Mouse (Mus musculus): ENCODE measurements around the gene Ttll11. TPM values are rescaled to one million over a fixed set of nuclear protein-coding genes. Genes with fewer than 3 reads are reported as not detected.

Ttll11 gene
- polyA plus RNA-seq, 1 experiment from 2014 or later, result 0.75 TPM

DNA sequence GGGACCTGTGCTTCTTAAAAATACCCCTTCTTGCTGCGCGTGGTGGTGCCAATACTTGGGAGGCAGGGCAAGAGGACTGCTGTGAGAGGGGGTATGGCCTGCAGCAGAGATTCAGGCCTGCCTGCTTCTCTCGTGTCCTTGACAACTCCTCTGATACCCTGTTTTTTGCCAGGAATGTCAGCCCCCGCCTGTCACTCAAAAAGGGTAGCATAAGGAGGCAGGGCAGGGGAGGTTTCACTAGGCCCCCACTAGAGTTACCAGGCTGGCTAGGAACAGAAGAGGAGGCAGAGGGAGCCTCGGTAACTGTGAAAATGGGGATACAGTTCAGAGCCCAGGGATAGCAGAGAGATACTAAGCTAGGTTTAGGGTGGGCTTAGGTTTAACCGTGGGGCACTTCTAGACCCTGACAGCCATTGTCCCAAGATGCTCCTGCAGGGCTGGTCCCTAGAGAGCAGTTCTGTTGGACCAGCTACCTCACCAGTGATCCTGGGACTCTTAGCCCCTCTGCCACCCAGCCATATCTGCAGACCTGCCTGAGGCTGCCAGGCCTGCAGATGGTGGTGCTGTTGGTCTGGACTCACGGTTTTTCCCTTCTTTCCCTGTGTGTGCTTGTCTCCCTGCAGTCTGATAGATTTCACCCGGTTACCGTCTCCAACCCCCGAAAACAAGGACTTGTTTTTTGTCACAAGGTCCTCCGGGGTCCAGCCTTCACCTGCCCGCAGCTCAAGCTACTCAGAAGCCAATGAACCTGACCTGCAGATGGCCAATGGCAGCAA lies 260.3 kb downstream of the Ttll11 start:
- WGBS, result 90% methylated on average over 12 of the region's 12 CpGs
- no peak for ATAC-seq (ENCODE audit: low FRiP score, low TSS enrichment)
- Histone ChIP-seq H3K9ac (replicated peaks; ENCODE audit: low read length) (no peak overlapping the region), H3K4me1 (ENCODE audit: insufficient read depth, low read length) (no peaks in the 10 kb centered on the region), H3K4me3 (ENCODE audit: low read length) (no peak overlapping the region), H3K36me3 (ENCODE audit: insufficient read depth, low read length) (peaks cover 83% of the 10 kb centered on the region), H3K9me3 (ENCODE audit: low read length) (no peaks in the 10 kb centered on the region), H3K27ac (ENCODE audit: low read length) (no peak overlapping the region), H3K4me2 (replicated peaks; ENCODE audit: low read depth, low read length) (no peak overlapping the region), H3K27me3 (ENCODE audit: insufficient read depth, low read length) (no peaks in the 10 kb centered on the region)

GRCm38 (mm10) chr2:35718662-35719061 lies 261.1 kb downstream of the Ttll11 start:
- Histone ChIP-seq H3K4me3 (ENCODE audit: low read length) (no peak overlapping the region), H3K27me3 (ENCODE audit: insufficient read depth, low read length) (no peaks in the 10 kb centered on the region), H3K9me3 (ENCODE audit: low read length) (no peaks in the 10 kb centered on the region), H3K4me2 (replicated peaks; ENCODE audit: low read depth, low read length) (no peak overlapping the region), H3K9ac (replicated peaks; ENCODE audit: low read length) (no peak overlapping the region), H3K36me3 (ENCODE audit: insufficient read depth, low read length) (peaks cover 83% of the 10 kb centered on the region), H3K27ac (ENCODE audit: low read length) (no peak overlapping the region), H3K4me1 (ENCODE audit: insufficient read depth, low read length) (0 out of 2 replicates have a peak, but pooled peaks cover 4% of the 10 kb centered on the region)
- ATAC-seq (ENCODE audit: low FRiP score, low TSS enrichment), result no peak
- 96% methylated on average over 9 of the region's 9 CpGs for WGBS

DNA sequence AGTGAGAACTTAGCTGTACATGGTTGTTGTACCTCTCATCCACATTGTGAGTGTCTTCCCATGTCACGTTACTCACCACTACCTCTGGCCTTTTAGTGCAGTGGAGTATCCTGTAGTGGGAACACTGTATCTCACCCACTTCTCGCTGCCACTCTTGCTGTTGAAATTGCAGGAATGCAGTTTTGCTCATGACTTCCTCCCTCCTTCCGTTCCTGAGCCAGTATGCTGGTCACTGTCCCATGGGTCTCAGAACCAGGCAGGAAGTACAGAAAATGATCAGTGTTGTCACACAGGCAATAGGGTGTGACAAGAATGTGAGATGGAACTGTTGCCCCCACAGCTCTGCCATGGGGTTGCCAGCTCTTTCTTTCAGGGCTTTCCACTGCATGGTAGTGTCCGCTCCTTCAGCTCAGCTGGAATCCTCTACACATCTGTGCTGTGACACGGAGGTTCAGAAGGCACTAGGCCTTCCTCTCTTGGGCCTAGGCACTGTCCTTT lies 261.7 kb downstream of the Ttll11 start:
- Histone ChIP-seq H3K4me2 (replicated peaks; ENCODE audit: low read depth, low read length) (no peak overlapping the region), H3K9me3 (ENCODE audit: low read length) (no peaks in the 10 kb centered on the region), H3K36me3 (ENCODE audit: insufficient read depth, low read length) (peaks cover 78% of the 10 kb centered on the region), H3K4me1 (ENCODE audit: insufficient read depth, low read length) (0 out of 2 replicates have a peak, but pooled peaks cover 6% of the 10 kb centered on the region), H3K27me3 (ENCODE audit: insufficient read depth, low read length) (no peaks in the 10 kb centered on the region), H3K27ac (ENCODE audit: low read length) (no peak overlapping the region), H3K4me3 (ENCODE audit: low read length) (no peak overlapping the region), H3K9ac (replicated peaks; ENCODE audit: low read length) (no peak overlapping the region)
- 81% methylated on average over 5 of the region's 5 CpGs for WGBS
- no peak for ATAC-seq (ENCODE audit: low FRiP score, low TSS enrichment)

GRCm38 (mm10) chr2:35716175-35716574 lies 263.5 kb downstream of the Ttll11 start:
- WGBS, result 87% methylated on average over 1 of the region's 1 CpGs
- Histone ChIP-seq H3K4me2 (replicated peaks; ENCODE audit: low read depth, low read length) (no peak overlapping the region), H3K9me3 (ENCODE audit: low read length) (no peaks in the 10 kb centered on the region), H3K4me1 (ENCODE audit: insufficient read depth, low read length) (0 out of 2 replicates have a peak, but pooled peaks cover 6% of the 10 kb centered on the region), H3K4me3 (ENCODE audit: low read length) (no peak overlapping the region), H3K27me3 (ENCODE audit: insufficient read depth, low read length) (no peaks in the 10 kb centered on the region), H3K27ac (ENCODE audit: low read length) (no peak overlapping the region), H3K36me3 (ENCODE audit: insufficient read depth, low read length) (peaks cover 67% of the 10 kb centered on the region), H3K9ac (replicated peaks; ENCODE audit: low read length) (no peak overlapping the region)
- ATAC-seq (ENCODE audit: low FRiP score, low TSS enrichment), result no peak

GRCm38 (mm10) chr2:35715485-35715884 lies 264.2 kb downstream of the Ttll11 start:
- WGBS, result 84% methylated on average over 3 of the region's 3 CpGs
- no peaks in the 10 kb centered on the region for H3K27me3 ChIP-seq (ENCODE audit: insufficient read depth, low read length)
- ATAC-seq (ENCODE audit: low FRiP score, low TSS enrichment), result no peak

GRCm38 (mm10) chr2:35714742-35715167 lies 265.0 kb downstream of the Ttll11 start:
- WGBS, result 41% methylated on average over 8 of the region's 8 CpGs
- H3K9me3 ChIP-seq (ENCODE audit: low read length), result no peaks in the 10 kb centered on the region
- H3K4me2 ChIP-seq (replicated peaks; ENCODE audit: low read depth, low read length), result no peak overlapping the region
- H3K36me3 ChIP-seq (ENCODE audit: insufficient read depth, low read length), result peaks cover 66% of the 10 kb centered on the region
- no peak overlapping the region for H3K9ac ChIP-seq (replicated peaks; ENCODE audit: low read length)
- H3K27me3 ChIP-seq (ENCODE audit: insufficient read depth, low read length), result no peaks in the 10 kb centered on the region
- ATAC-seq (ENCODE audit: low FRiP score, low TSS enrichment), result peak; percentile 52; the same call in 1 of the 2 replicates
- no peak overlapping the region for H3K4me3 ChIP-seq (ENCODE audit: low read length)
- no peak overlapping the region for H3K27ac ChIP-seq (ENCODE audit: low read length)
- 0 out of 2 replicates have a peak, but pooled peaks cover 6% of the 10 kb centered on the region for H3K4me1 ChIP-seq (ENCODE audit: insufficient read depth, low read length)

More at GRCm38 (mm10) chr2:35715485-35715884, 264.2 kb downstream of the Ttll11 start:
- Histone ChIP-seq H3K4me3 (ENCODE audit: low read length) (no peak overlapping the region), H3K27ac (ENCODE audit: low read length) (no peak overlapping the region), H3K9ac (replicated peaks; ENCODE audit: low read length) (no peak overlapping the region), H3K4me1 (ENCODE audit: insufficient read depth, low read length) (0 out of 2 replicates have a peak, but pooled peaks cover 6% of the 10 kb centered on the region), H3K36me3 (ENCODE audit: insufficient read depth, low read length) (peaks cover 66% of the 10 kb centered on the region), H3K4me2 (replicated peaks; ENCODE audit: low read depth, low read length) (no peak overlapping the region), H3K9me3 (ENCODE audit: low read length) (no peaks in the 10 kb centered on the region)

DNA sequence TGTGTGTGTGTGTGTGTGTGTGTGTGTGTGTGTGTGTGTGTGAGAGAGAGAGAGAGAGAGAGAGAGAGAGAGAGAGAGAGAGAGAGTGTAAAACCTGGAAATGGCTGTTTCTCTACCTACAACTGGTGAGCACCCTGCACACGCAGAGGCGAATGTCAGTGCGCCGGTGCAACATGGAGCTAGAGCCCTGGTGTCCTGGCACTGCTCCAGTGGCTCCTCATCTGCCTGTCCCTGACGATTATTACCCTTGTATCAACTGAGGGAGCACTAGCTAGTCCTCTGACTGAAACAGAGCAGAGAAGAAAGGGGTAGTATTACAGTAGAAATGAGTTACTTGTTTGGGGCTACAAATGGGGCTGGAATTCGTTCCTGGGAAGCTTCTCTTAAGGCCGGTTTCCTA lies 266.3 kb downstream of the Ttll11 start:
- WGBS, result 78% methylated on average over 7 of the region's 7 CpGs

DNA sequence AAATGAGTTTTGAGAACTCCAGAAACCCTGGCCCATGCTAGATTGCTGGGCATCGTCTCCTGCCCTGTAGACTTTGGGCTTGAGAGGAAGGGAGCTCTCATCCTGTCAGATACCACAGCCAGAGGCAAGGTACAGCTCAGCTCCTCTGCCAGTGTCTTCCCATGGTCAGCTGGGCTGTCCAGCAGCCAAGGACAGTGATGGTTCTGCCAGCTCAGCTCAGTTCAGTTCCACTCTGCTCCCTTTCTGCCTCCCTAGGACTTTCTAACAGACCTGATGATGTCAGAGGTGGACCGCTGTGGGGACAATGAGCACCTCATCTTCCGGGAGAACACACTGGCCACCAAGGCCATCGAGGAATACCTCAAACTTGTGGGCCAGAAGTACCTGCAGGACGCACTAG lies 267.1 kb downstream of the Ttll11 start:
- no peak overlapping the region for H3K4me2 ChIP-seq (replicated peaks; ENCODE audit: low read depth, low read length)
- H3K27ac ChIP-seq (ENCODE audit: low read length), result no peak overlapping the region
- 0 out of 2 replicates have a peak, but pooled peaks cover 6% of the 10 kb centered on the region for H3K4me1 ChIP-seq (ENCODE audit: insufficient read depth, low read length)
- WGBS, result 93% methylated on average over 5 of the region's 5 CpGs
- H3K36me3 ChIP-seq (ENCODE audit: insufficient read depth, low read length), result peaks cover 54% of the 10 kb centered on the region
- H3K9ac ChIP-seq (replicated peaks; ENCODE audit: low read length), result no peak overlapping the region
- no peaks in the 10 kb centered on the region for H3K9me3 ChIP-seq (ENCODE audit: low read length)
- no peaks in the 10 kb centered on the region for H3K27me3 ChIP-seq (ENCODE audit: insufficient read depth, low read length)
- ATAC-seq (ENCODE audit: low FRiP score, low TSS enrichment), result no peak
- H3K4me3 ChIP-seq (ENCODE audit: low read length), result no peak overlapping the region

More for the DNA sequence above, 266.3 kb downstream of the Ttll11 start:
- H3K36me3 ChIP-seq (ENCODE audit: insufficient read depth, low read length), result peaks cover 62% of the 10 kb centered on the region
- H3K4me3 ChIP-seq (ENCODE audit: low read length), result no peak overlapping the region
- no peak overlapping the region for H3K9ac ChIP-seq (replicated peaks; ENCODE audit: low read length)
- H3K27me3 ChIP-seq (ENCODE audit: insufficient read depth, low read length), result no peaks in the 10 kb centered on the region
- H3K4me1 ChIP-seq (ENCODE audit: insufficient read depth, low read length), result 0 out of 2 replicates have a peak, but pooled peaks cover 6% of the 10 kb centered on the region
- H3K9me3 ChIP-seq (ENCODE audit: low read length), result no peaks in the 10 kb centered on the region
- H3K4me2 ChIP-seq (replicated peaks; ENCODE audit: low read depth, low read length), result no peak overlapping the region
- ATAC-seq (ENCODE audit: low FRiP score, low TSS enrichment), result no peak
- H3K27ac ChIP-seq (ENCODE audit: low read length), result no peak overlapping the region

DNA sequence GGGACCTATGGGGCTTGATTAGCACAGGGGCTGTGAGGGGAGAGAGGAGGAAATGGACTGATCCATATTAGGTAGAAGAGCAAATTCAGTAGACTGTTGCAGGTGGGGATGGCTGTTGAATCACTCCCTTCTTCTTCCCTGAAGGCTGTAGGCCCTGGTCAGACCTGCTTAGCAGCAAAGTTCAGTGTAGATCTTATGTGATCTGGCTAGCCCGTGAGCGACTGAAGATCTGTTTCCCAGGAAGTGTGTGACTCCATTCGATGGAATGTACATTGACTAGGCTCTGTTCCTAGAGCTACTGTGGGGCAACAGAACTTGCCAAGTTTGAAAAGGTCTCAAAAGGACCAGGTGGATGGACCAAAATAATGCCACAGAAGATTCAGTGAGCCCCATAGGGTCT lies 276.5 kb downstream of the Ttll11 start:
- H3K36me3 ChIP-seq (ENCODE audit: insufficient read depth, low read length), result peaks cover 4% of the 10 kb centered on the region; the same call in 1 of the 2 replicates
- no peak overlapping the region for H3K9ac ChIP-seq (replicated peaks; ENCODE audit: low read length)
- H3K4me2 ChIP-seq (replicated peaks; ENCODE audit: low read depth, low read length), result no peak overlapping the region
- ATAC-seq (ENCODE audit: low FRiP score, low TSS enrichment), result no peak
- no peak overlapping the region for H3K4me3 ChIP-seq (ENCODE audit: low read length)
- no peaks in the 10 kb centered on the region; the same call in 1 of the 2 replicates for H3K4me1 ChIP-seq (ENCODE audit: insufficient read depth, low read length)
- 90% methylated on average over 3 of the region's 3 CpGs for WGBS
- peak overlapping the region; percentile 35 for H3K27ac ChIP-seq (ENCODE audit: low read length)
- no peaks in the 10 kb centered on the region for H3K9me3 ChIP-seq (ENCODE audit: low read length)
- no peaks in the 10 kb centered on the region for H3K27me3 ChIP-seq (ENCODE audit: insufficient read depth, low read length)

DNA sequence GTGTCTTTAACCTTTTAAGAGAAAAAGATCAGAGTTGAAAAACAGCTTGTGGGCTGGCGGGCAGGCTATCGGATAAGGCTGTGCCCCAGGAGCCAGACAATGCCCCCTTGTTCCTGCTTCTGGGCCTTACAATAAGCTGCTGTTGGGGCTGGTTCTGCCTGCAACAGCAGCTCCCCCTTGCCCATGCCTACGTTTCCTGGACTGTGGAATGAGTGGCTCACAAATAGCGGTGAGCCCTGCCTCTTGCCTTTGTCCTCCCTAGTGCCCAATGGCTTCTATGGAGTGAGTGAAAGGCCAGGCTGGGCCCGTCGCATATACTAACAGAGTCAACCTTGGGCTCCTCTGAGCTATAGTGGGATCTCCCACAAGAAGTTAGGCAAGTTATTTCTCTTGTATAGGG lies 277.1 kb downstream of the Ttll11 start:
- no peak overlapping the region for H3K4me2 ChIP-seq (replicated peaks; ENCODE audit: low read depth, low read length)
- peaks cover 4% of the 10 kb centered on the region; the same call in 1 of the 2 replicates for H3K36me3 ChIP-seq (ENCODE audit: insufficient read depth, low read length)
- 81% methylated on average over 6 of the region's 6 CpGs for WGBS
- peak overlapping the region; percentile 35 for H3K27ac ChIP-seq (ENCODE audit: low read length)
- no peak overlapping the region for H3K4me3 ChIP-seq (ENCODE audit: low read length)
- peaks cover 6% of the 10 kb centered on the region for H3K4me1 ChIP-seq (ENCODE audit: insufficient read depth, low read length)
- no peak for ATAC-seq (ENCODE audit: low FRiP score, low TSS enrichment)
- H3K27me3 ChIP-seq (ENCODE audit: insufficient read depth, low read length), result no peaks in the 10 kb centered on the region
- H3K9ac ChIP-seq (replicated peaks; ENCODE audit: low read length), result no peak overlapping the region
- H3K9me3 ChIP-seq (ENCODE audit: low read length), result no peaks in the 10 kb centered on the region
